Mouse (Mus musculus) megakaryocyte, embryonic 14.5 days (primary cell): Measurements from ENCODE around the gene Gm7075.

Experiments used
- FLI1 ChIP-seq: IDR thresholded peaks from 2 replicates; pipeline ENCODE4 v1.6.1; 2012; ENCODE audit warnings: low read length, inconsistent platforms, mixed read lengths
- GATA1 ChIP-seq: IDR thresholded peaks from 3 replicates; pipeline ENCODE4 v1.6.1; 2012; ENCODE audit warnings: mixed read lengths, low read length, inconsistent platforms, borderline replicate concordance

DNA sequence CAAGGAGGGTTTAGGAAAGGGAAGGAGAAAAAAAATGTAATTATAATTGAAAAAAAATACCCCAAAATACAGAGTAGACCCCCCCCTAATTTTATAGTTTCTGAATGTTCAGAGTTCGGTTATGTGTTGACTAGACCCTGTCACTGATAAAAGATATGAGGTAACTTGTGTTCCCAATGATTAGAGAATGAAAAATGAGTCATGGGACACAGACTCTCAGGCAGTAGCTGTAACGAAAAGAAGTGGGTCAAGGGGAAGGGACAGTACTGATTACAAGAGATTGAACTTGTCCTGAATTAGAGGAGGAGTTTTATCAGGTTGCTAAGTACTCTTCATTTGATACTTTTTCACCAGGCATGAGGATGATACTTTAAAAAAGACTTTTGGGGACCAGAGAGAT is 11.3 kb upstream of the Gm7075 start:
- TF ChIP-seq GATA1 (no peak), FLI1 (no peak)
